Mouse (Mus musculus) heart, postnatal 0 days (tissue): ENCODE results near the gene 4930404H24Rik.

Source experiments
- CTCF ChIP-seq: IDR thresholded peaks from 2 replicates; pipeline ENCODE4 v1.5.1; 2016; ENCODE audit warnings: antibody characterized with exemption, control low read depth, low read depth
- EP300 ChIP-seq: IDR thresholded peaks from 2 replicates; pipeline ENCODE4 v1.6.1; 2016; ENCODE audit warnings: antibody characterized with exemption, low read depth

GRCm38 (mm10) chr2:153496301-153496700, 3.7 kb downstream of the 4930404H24Rik start:
- TF ChIP-seq CTCF (no peak), EP300 (no peak)
